Comparison of ENCODE assay signal across 10 mouse cellular contexts in the genomic region with DNA sequence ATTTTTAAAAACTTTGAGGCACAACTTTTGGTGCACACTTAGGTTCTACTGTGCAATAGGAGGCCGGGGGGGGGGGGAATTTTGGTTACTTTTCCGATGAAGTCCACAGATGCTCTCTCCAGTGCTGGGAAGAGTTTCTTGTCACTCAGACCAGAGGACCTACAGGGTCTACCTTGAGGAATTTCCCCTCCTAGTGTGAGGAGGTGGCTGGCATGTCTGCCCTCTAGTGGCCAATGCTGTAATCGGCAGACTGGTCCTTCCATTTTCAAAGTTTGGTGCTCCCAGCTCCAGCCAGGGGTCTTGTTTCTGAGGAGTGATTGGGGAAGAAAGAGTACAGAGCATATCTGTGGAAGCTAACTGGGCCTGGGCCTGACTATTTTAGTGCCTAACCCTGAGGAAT.
DNase-seq lines count a peak whose midpoint lies in the region; ATAC-seq and TF ChIP-seq lines count a peak whose summit lies in the region.
"Had no signal": no experiment of that assay in that cellular context is flagged by ENCODE, and none has a peak within 500 bp of the region (broad histone marks: within the 10 kb centered on the region; RNA-seq: fewer than 3 reads in every experiment).

No protein-coding gene starts in this region.

- no peak for TF ChIP-seq EP300 in lung, postnatal 0 days (IDR thresholded peaks at IDR 0.05)

- no peak for ATAC-seq in frontal cortex, adult (ENCODE audit: low TSS enrichment)
- no peak for ATAC-seq in midbrain, embryonic 11.5 days (ENCODE audit: low FRiP score)
- ATAC-seq in midbrain, embryonic 16.5 days: no peak
- ATAC-seq in forebrain, postnatal 0 days: no peak
- no peak for ATAC-seq in lung, postnatal 0 days

- DNase-seq in frontal cortex, postnatal 25 days (ENCODE audit: low spot score in 2 of 2): peak; percentile 15 to 28
- DNase-seq in midbrain, embryonic 11.5 days (ENCODE audit: low spot score, missing footprints): peak; percentile 92
- peak; percentile 3 for DNase-seq in c-Kit-positive CD71-positive TER-119-positive erythroid progenitor cells, embryonic 14.5 days (ENCODE audit: low spot score)
- DNase-seq in forebrain, postnatal 0 days: peak; percentile 34
- DNase-seq in lung, postnatal 0 days (ENCODE audit: low spot score): peak; percentile 12
- peak; percentile 41 for DNase-seq in splenic B cell, adult 2 months (ENCODE audit: low read depth, low spot score)

- no peak overlapping the region for H3K4me3 ChIP-seq in midbrain, embryonic 11.5 days (ENCODE audit: low read depth, low read length)
- no peak overlapping the region for H3K4me3 ChIP-seq in midbrain, embryonic 16.5 days (ENCODE audit: low read depth, low read length)
- H3K4me3 ChIP-seq in forebrain, postnatal 0 days (ENCODE audit: low read depth, low read length): no peak overlapping the region
- no peak overlapping the region for H3K4me3 ChIP-seq in lung, postnatal 0 days (ENCODE audit: low read depth, low read length)
- H3K4me3 ChIP-seq: heart, embryonic 15.5 days; midbrain, embryonic 12.5 days had no signal

- no peaks in the 10 kb centered on the region for H3K27me3 ChIP-seq in midbrain, embryonic 11.5 days (ENCODE audit: control insufficient read depth, insufficient read depth, low read length)
- no peaks in the 10 kb centered on the region for H3K27me3 ChIP-seq in midbrain, embryonic 16.5 days (ENCODE audit: control insufficient read depth, insufficient read depth, low read depth, low read length)
- H3K27me3 ChIP-seq in forebrain, postnatal 0 days (ENCODE audit: insufficient read depth, low read length): no peaks in the 10 kb centered on the region; the same call in 1 of the 2 replicates
- no peaks in the 10 kb centered on the region for H3K27me3 ChIP-seq in lung, postnatal 0 days (replicated peaks; ENCODE audit: insufficient read depth, low read length)
- no peaks in the 10 kb centered on the region for H3K27me3 ChIP-seq in splenic B cell, adult 2 months (ENCODE audit: control insufficient read depth, insufficient read depth, low read length, poor library complexity, severe bottlenecking)
- H3K27me3 ChIP-seq: heart, embryonic 15.5 days; midbrain, embryonic 12.5 days had no signal

- H3K4me1 ChIP-seq in midbrain, embryonic 11.5 days (ENCODE audit: control insufficient read depth, insufficient read depth, low read length): no peaks in the 10 kb centered on the region
- no peaks in the 10 kb centered on the region for H3K4me1 ChIP-seq in midbrain, embryonic 16.5 days (ENCODE audit: control insufficient read depth, insufficient read depth, low read length)
- H3K4me1 ChIP-seq in forebrain, postnatal 0 days (ENCODE audit: insufficient read depth): no peaks in the 10 kb centered on the region
- no peaks in the 10 kb centered on the region for H3K4me1 ChIP-seq in lung, postnatal 0 days (ENCODE audit: insufficient read depth, low read depth, low read length)
- H3K4me1 ChIP-seq: heart, embryonic 15.5 days; midbrain, embryonic 12.5 days had no signal

- H3K27ac ChIP-seq in midbrain, embryonic 11.5 days (ENCODE audit: low read depth, low read length): no peak overlapping the region
- H3K27ac ChIP-seq in midbrain, embryonic 16.5 days (ENCODE audit: low read length): no peak overlapping the region
- no peak overlapping the region for H3K27ac ChIP-seq in forebrain, postnatal 0 days (ENCODE audit: low read depth, low read length)
- H3K27ac ChIP-seq in lung, postnatal 0 days (ENCODE audit: low read length): no peak overlapping the region
- H3K27ac ChIP-seq: heart, embryonic 15.5 days; midbrain, embryonic 12.5 days had no signal

- H3K4me2 ChIP-seq in midbrain, embryonic 11.5 days: no peak overlapping the region
- H3K4me2 ChIP-seq in midbrain, embryonic 16.5 days (ENCODE audit: low read length): no peak overlapping the region
- H3K4me2 ChIP-seq in forebrain, postnatal 0 days (ENCODE audit: low read depth): no peak overlapping the region
- H3K4me2 ChIP-seq in lung, postnatal 0 days (replicated peaks; ENCODE audit: low read depth, low read length): no peak overlapping the region
- H3K4me2 ChIP-seq: heart, embryonic 15.5 days; midbrain, embryonic 12.5 days had no signal

- peak; percentile 76 for TF ChIP-seq CTCF in forebrain, postnatal 0 days (IDR thresholded peaks at IDR 0.05; ENCODE audit: low read depth)
- TF ChIP-seq CTCF in lung, postnatal 0 days (IDR thresholded peaks at IDR 0.05): peak; percentile 75

- H3K36me3 ChIP-seq in midbrain, embryonic 11.5 days (ENCODE audit: control insufficient read depth, insufficient read depth, low read length): no peaks in the 10 kb centered on the region
- no peaks in the 10 kb centered on the region for H3K36me3 ChIP-seq in midbrain, embryonic 16.5 days (ENCODE audit: control insufficient read depth, insufficient read depth, low read length)
- H3K36me3 ChIP-seq in forebrain, postnatal 0 days (ENCODE audit: insufficient read depth): no peaks in the 10 kb centered on the region
- H3K36me3 ChIP-seq in lung, postnatal 0 days (ENCODE audit: insufficient read depth, low read length): no peaks in the 10 kb centered on the region
- no peaks in the 10 kb centered on the region for H3K36me3 ChIP-seq in splenic B cell, adult 2 months (ENCODE audit: control insufficient read depth, insufficient read depth, low read length, poor library complexity, severe bottlenecking)
- H3K36me3 ChIP-seq: heart, embryonic 15.5 days; midbrain, embryonic 12.5 days had no signal

- H3K9me3 ChIP-seq in midbrain, embryonic 11.5 days (ENCODE audit: control insufficient read depth, low read length): no peaks in the 10 kb centered on the region
- no peaks in the 10 kb centered on the region for H3K9me3 ChIP-seq in midbrain, embryonic 16.5 days (replicated peaks; ENCODE audit: control insufficient read depth, low read length, poor library complexity, severe bottlenecking)
- no peaks in the 10 kb centered on the region for H3K9me3 ChIP-seq in forebrain, postnatal 0 days (ENCODE audit: low read length)
- no peaks in the 10 kb centered on the region for H3K9me3 ChIP-seq in lung, postnatal 0 days (ENCODE audit: low read length)
- H3K9me3 ChIP-seq: heart, embryonic 15.5 days; midbrain, embryonic 12.5 days had no signal

- 26% methylated on average over 3 of the region's 3 CpGs for WGBS in midbrain, embryonic 11.5 days
- 23% methylated on average over 3 of the region's 3 CpGs for WGBS in midbrain, embryonic 16.5 days
- 19% methylated on average over 3 of the region's 3 CpGs for WGBS in forebrain, postnatal 0 days
- WGBS in lung, postnatal 0 days: 18% methylated on average over 3 of the region's 3 CpGs

- no peak overlapping the region for H3K9ac ChIP-seq in midbrain, embryonic 11.5 days (ENCODE audit: low read length)
- H3K9ac ChIP-seq in midbrain, embryonic 16.5 days (ENCODE audit: low read depth, low read length): no peak overlapping the region
- no peak overlapping the region for H3K9ac ChIP-seq in forebrain, postnatal 0 days
- H3K9ac ChIP-seq in lung, postnatal 0 days (replicated peaks; ENCODE audit: low read depth): no peak overlapping the region
- H3K9ac ChIP-seq: heart, embryonic 15.5 days; midbrain, embryonic 12.5 days had no signal

Comparison
In these comparisons a context has a peak if more than half of its experiments do, and no peak if none do; other contexts are left out.
1. DNase-seq: peak in every context shown above with its lines; median percentile 92 in midbrain, embryonic 11.5 days; 41 in splenic B cell, adult 2 months; 34 in forebrain, postnatal 0 days; 22 in frontal cortex, postnatal 25 days; 12 in lung, postnatal 0 days; 3 in c-Kit-positive CD71-positive TER-119-positive erythroid progenitor cells, embryonic 14.5 days.